Mouse (Mus musculus) embryonic facial prominence, embryonic 12.5 days (tissue): Measurements from ENCODE around the gene Exosc10. TPM values are rescaled to one million over a fixed set of nuclear protein-coding genes. Genes with fewer than 3 reads are reported as not detected.

Experiments used
- ATAC-seq: fragments of 200-750 bp; cut with Nextera tagmentation; 2 replicates; pipeline ENCODE4 v1.8.0; 2017; ENCODE audit not compliant: insufficient number of reproducible peaks, insufficient read depth, low FRiP score, low TSS enrichment
- H3K27ac ChIP-seq: fragments of 300-500 bp; sonication (generic); 2 replicates; pipeline ENCODE4 v1.5.1; 2016; ENCODE audit warnings: mild to moderate bottlenecking
- H3K27me3 ChIP-seq: fragments of 300-500 bp; sonication (generic); 2 replicates; pipeline ENCODE4 v1.6.1; 2016; ENCODE audit warnings: mild to moderate bottlenecking, moderate library complexity
- H3K36me3 ChIP-seq: fragments of 300-500 bp; sonication (generic); 2 replicates; pipeline ENCODE4 v1.6.1; 2016; ENCODE audit warnings: mild to moderate bottlenecking
- H3K4me1 ChIP-seq: fragments of 300-500 bp; sonication (generic); 2 replicates; pipeline ENCODE4 v1.6.1; 2016
- H3K4me2 ChIP-seq: fragments of 300-500 bp; sonication (generic); replicated peaks from 2 replicates; pipeline ENCODE4 v1.6.1; 2016; ENCODE audit warnings: mild to moderate bottlenecking, moderate library complexity
- H3K4me3 ChIP-seq: fragments of 300-500 bp; sonication (generic); 2 replicates; pipeline ENCODE4 v1.5.1; 2016; ENCODE audit warnings: mild to moderate bottlenecking
- H3K9ac ChIP-seq: fragments of 300-500 bp; sonication (generic); 2 replicates; pipeline ENCODE4 v1.6.1; 2016; ENCODE audit warnings: mild to moderate bottlenecking, moderate library complexity
- H3K9me3 ChIP-seq: fragments of 300-500 bp; sonication (generic); 2 replicates; pipeline ENCODE4 v1.6.1; 2016; ENCODE audit warnings: mild to moderate bottlenecking, moderate library complexity
- WGBS: fragments of 180-500 bp; shearing (Covaris S2); methylation state at CpG from one replicate; pipeline ENCODE4 v1.1.7; 2016; 5-methylcytosine and 5-hydroxymethylcytosine counted together
- polyA plus RNA-seq: library from polyadenylated mRNA; unstranded; fragments of >200 nt; fragmentation: Nextera tagmentation; extraction: Ambion mirVana; gene quantifications from 2 replicates; pipeline ENCODE4 v1.2.1, GENCODE M21; 2016

The Exosc10 gene
- 106 and 109 TPM in 2 replicates for polyA plus RNA-seq

- no peaks in the 10 kb centered on the region for H3K27me3 ChIP-seq
- H3K27ac ChIP-seq: peak within 1 kb of the TSS; percentile 94
- peaks cover 62% of the 10 kb centered on the region for H3K36me3 ChIP-seq
- peak; percentile 86 for ATAC-seq
- WGBS: under 1% methylated on average over 63 of the region's 63 CpGs
- H3K4me2 ChIP-seq: peak within 1 kb of the TSS; percentile 64
- H3K4me3 ChIP-seq: peak within 1 kb of the TSS; percentile 80
- H3K4me1 ChIP-seq: 0 out of 2 replicates have a peak, but pooled peaks cover 3% of the 10 kb centered on the region
- H3K9ac ChIP-seq: peak within 1 kb of the TSS; percentile 87
- no peaks in the 10 kb centered on the region for H3K9me3 ChIP-seq
Observed at GRCm38 (mm10) chr4:148558297-148559000, at the start of gene Exosc10. Gene Exosc10, plus strand, starts transcription at chr4:148558429.

DNA sequence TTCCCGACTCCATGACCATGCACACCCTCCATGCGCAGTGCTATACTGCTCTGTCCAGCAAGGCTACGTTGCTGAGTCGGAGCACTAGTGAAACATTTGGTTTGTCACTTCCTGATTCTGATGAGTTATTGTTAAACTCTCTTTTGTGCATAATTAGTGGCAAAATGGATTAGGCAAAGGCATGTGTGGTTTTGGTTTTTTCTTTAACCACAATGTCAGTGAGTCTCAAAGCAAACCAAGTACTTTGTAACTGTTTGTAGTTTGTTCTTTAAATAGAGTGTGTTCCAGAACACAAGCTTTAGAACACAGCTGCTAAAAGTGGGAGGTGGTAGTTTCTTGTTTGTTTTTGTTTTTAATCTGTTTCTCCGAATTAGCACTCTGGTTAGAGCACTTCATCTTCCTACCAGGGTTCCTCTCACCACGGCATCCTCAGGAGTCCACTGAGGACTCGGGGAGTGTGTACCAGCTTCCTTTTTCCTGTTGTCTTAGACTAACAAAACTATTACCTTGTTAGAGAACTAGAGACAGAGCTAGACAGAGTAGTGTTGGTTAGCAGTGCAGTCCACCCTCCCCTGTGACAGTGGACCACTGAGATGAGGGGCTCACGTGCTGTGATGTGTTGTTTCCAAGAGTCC lies 48.7 kb upstream of the Exosc10 start:
- no peak overlapping the region for H3K27ac ChIP-seq
- no peaks in the 10 kb centered on the region for H3K9me3 ChIP-seq
- no peaks in the 10 kb centered on the region for H3K4me1 ChIP-seq
- no peak overlapping the region for H3K4me3 ChIP-seq
- no peak overlapping the region for H3K9ac ChIP-seq
- H3K27me3 ChIP-seq: no peaks in the 10 kb centered on the region
- H3K4me2 ChIP-seq: no peak overlapping the region
- WGBS: 89% methylated on average over 8 of the region's 8 CpGs
- ATAC-seq: no peak
- H3K36me3 ChIP-seq: peaks cover 43% of the 10 kb centered on the region

DNA sequence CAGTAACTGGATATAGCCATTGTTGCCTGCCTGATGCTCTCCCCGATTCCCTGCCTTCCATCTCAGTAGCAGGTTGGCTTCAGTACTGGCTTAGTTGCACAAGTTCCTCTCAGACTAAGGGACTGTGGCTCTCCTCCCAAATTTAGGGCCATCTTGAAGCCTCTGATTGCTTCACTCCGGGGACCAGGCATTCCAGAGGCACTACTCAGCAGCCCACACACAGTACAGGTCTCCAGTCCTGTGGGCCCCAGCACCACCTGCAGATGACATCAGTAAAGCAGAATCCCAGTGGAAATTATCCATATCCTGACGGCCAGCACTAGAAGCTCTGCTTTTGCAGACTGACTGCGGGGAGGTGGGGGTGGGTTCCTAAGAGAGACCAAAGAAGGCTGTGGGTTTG lies 47.5 kb upstream of the Exosc10 start:
- H3K27ac ChIP-seq: no peak overlapping the region
- WGBS: 67% methylated on average over 4 of the region's 4 CpGs
- H3K4me2 ChIP-seq: no peak overlapping the region
- no peak overlapping the region for H3K4me3 ChIP-seq
- no peaks in the 10 kb centered on the region for H3K9me3 ChIP-seq
- ATAC-seq: no peak
- H3K9ac ChIP-seq: no peak overlapping the region
- no peaks in the 10 kb centered on the region for H3K27me3 ChIP-seq
- H3K36me3 ChIP-seq: peaks cover 50% of the 10 kb centered on the region
- H3K4me1 ChIP-seq: no peaks in the 10 kb centered on the region

DNA sequence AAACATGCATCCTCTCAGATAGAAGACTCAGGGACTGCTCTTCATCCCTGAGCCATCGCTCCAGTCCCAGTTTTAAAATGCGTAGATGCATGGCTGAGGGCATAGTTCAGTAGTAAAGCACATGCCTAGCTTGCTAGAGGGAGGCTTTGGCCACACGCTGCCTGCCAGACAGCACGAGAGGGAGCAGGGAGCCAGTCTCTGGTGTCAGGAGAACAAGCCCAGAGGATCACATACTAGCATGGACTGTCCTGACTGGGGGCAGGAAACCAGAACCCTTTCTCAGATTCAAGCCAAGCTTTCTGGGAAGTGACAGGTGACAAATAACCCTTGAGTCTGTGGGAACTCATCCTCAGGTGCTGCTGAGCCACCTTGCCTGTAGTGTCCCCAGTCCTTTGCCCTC lies 46.9 kb upstream of the Exosc10 start:
- no peak for ATAC-seq
- Histone ChIP-seq H3K4me1 (no peaks in the 10 kb centered on the region), H3K4me3 (no peak overlapping the region), H3K27me3 (no peaks in the 10 kb centered on the region), H3K36me3 (peaks cover 48% of the 10 kb centered on the region), H3K9ac (no peak overlapping the region), H3K27ac (no peak overlapping the region), H3K9me3 (no peaks in the 10 kb centered on the region), H3K4me2 (no peak overlapping the region)
- WGBS: 90% methylated on average over 4 of the region's 4 CpGs

GRCm38 (mm10) chr4:148513021-148513559 lies 45.1 kb upstream of the Exosc10 start:
- WGBS: 83% methylated on average over 6 of the region's 6 CpGs
- ATAC-seq: no peak

GRCm38 (mm10) chr4:148515313-148515712 lies 42.9 kb upstream of the Exosc10 start:
- no peak for ATAC-seq
- Histone ChIP-seq H3K4me1 (no peaks in the 10 kb centered on the region), H3K4me3 (no peak overlapping the region), H3K4me2 (no peak overlapping the region), H3K27me3 (no peaks in the 10 kb centered on the region), H3K27ac (no peak overlapping the region), H3K9me3 (no peaks in the 10 kb centered on the region), H3K9ac (no peak overlapping the region), H3K36me3 (peaks cover 65% of the 10 kb centered on the region)
- WGBS: 81% methylated on average over 2 of the region's 2 CpGs

More at GRCm38 (mm10) chr4:148513021-148513559, 45.1 kb upstream of the Exosc10 start:
- Histone ChIP-seq H3K4me1 (no peaks in the 10 kb centered on the region), H3K36me3 (peaks cover 61% of the 10 kb centered on the region), H3K9me3 (no peaks in the 10 kb centered on the region), H3K27me3 (no peaks in the 10 kb centered on the region), H3K4me3 (no peak overlapping the region), H3K4me2 (no peak overlapping the region), H3K27ac (no peak overlapping the region), H3K9ac (no peak overlapping the region)

- Histone ChIP-seq H3K9me3 (no peaks in the 10 kb centered on the region), H3K36me3 (peaks cover 72% of the 10 kb centered on the region), H3K9ac (no peak overlapping the region), H3K4me3 (no peak overlapping the region), H3K4me2 (no peak overlapping the region), H3K27me3 (no peaks in the 10 kb centered on the region), H3K27ac (no peak overlapping the region; the same call in 1 of the 2 replicates), H3K4me1 (no peaks in the 10 kb centered on the region)
- no peak for ATAC-seq
- WGBS: 61% methylated on average over 4 of the region's 4 CpGs
Observed at GRCm38 (mm10) chr4:148517809-148518208, 40.4 kb upstream of the Exosc10 start.

- H3K4me1 ChIP-seq: no peaks in the 10 kb centered on the region
- WGBS: 39% methylated on average over 5 of the region's 5 CpGs
- H3K4me3 ChIP-seq: no peak overlapping the region
- no peak overlapping the region for H3K9ac ChIP-seq
- H3K4me2 ChIP-seq: no peak overlapping the region
- H3K27me3 ChIP-seq: no peaks in the 10 kb centered on the region
- peak overlapping the region; percentile 52; the same call in 1 of the 2 replicates for H3K27ac ChIP-seq
- ATAC-seq: no peak
- H3K9me3 ChIP-seq: no peaks in the 10 kb centered on the region
- peaks cover 70% of the 10 kb centered on the region for H3K36me3 ChIP-seq
Observed at GRCm38 (mm10) chr4:148518235-148518795, 39.9 kb upstream of the Exosc10 start.

GRCm38 (mm10) chr4:148523538-148523937 lies 34.7 kb upstream of the Exosc10 start:
- no peak overlapping the region for H3K27ac ChIP-seq
- no peak for ATAC-seq
- whole genome bisulfite sequencing: 72% methylated on average over 7 of the region's 7 CpGs
- H3K36me3 ChIP-seq: peaks cover 73% of the 10 kb centered on the region
- H3K9ac ChIP-seq: no peak overlapping the region
- no peaks in the 10 kb centered on the region for H3K9me3 ChIP-seq
- no peak overlapping the region for H3K4me3 ChIP-seq
- no peak overlapping the region for H3K4me2 ChIP-seq
- no peaks in the 10 kb centered on the region for H3K27me3 ChIP-seq
- no peaks in the 10 kb centered on the region for H3K4me1 ChIP-seq

DNA sequence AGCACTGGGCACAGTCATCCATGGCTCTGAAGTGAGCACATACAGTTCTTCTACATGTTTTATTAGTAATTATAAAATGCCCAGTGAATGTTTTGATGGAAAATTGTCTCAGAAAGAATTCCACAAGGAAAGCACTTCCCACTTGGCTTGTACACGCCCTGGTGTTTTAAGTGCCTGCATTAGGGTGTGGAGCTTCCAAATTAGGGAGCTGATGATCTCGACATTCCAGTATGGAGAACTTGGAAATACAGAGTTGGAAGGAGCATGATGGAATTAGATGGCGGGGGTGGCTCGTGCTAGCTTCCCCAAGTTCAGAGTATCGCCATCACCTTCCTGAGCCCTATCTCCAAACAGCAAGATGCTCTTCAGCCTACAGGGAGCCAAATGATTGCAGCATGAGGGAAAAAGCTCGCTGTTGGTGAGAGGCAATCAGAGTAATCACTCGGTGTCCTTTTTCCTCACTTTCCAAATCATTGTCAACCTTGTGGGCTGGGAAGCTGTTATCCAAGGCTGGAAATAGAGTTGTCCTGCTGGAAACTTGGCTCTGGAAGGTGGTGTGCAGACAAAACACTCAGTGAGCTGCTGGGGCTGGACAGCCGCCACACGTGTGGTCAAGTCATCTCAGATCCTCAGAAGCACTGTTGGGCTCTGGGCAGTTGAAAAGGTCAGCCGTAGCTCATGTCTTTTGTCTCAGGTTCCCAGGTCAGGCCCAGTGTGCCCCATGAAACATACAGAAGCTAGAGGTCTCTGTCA lies 30.9 kb upstream of the Exosc10 start:
- H3K9me3 ChIP-seq: no peaks in the 10 kb centered on the region
- H3K27me3 ChIP-seq: no peaks in the 10 kb centered on the region
- H3K36me3 ChIP-seq: peaks cover 82% of the 10 kb centered on the region
- ATAC-seq: no peak
- H3K27ac ChIP-seq: no peak overlapping the region
- H3K4me2 ChIP-seq: no peak overlapping the region
- H3K4me1 ChIP-seq: no peaks in the 10 kb centered on the region
- H3K9ac ChIP-seq: no peak overlapping the region
- H3K4me3 ChIP-seq: no peak overlapping the region
- 93% methylated on average over 10 of the region's 10 CpGs for WGBS

GRCm38 (mm10) chr4:148530351-148530750 lies 27.9 kb upstream of the Exosc10 start:
- Histone ChIP-seq H3K36me3 (peaks cover 88% of the 10 kb centered on the region), H3K9ac (no peak overlapping the region), H3K27ac (no peak overlapping the region), H3K4me3 (no peak overlapping the region), H3K9me3 (no peaks in the 10 kb centered on the region), H3K4me2 (no peak overlapping the region), H3K27me3 (no peaks in the 10 kb centered on the region), H3K4me1 (no peaks in the 10 kb centered on the region)
- ATAC-seq: no peak
- WGBS: 93% methylated on average over 5 of the region's 5 CpGs
